Mouse (Mus musculus): ENCODE results near the gene Vmn1r43.
"Not testable (repeated sequence)": the region's sequence is repeated elsewhere in the genome, so short reads cannot be mapped to it uniquely, and the experiment has no call there.

Vmn1r43 gene

GRCm38 (mm10) chr6:89876313-89876712, at the start of gene Vmn1r43, which contains the start of gene Vmn1r42:
TSS of gene Vmn1r43 (minus strand) at chr6:89876413.
TSS of gene Vmn1r42 (minus strand) at chr6:89876413.
- not testable (repeated sequence) for DNase-seq

- no peak for DNase-seq
Observed at GRCm38 (mm10) chr6:89883812-89884211, 7.6 kb upstream of the Vmn1r43 start.

- DNase-seq, result no peak
Observed at GRCm38 (mm10) chr6:89883360-89883759, 7.1 kb upstream of the Vmn1r43 start, which contains the start of gene Vmn1r44. TSS of gene Vmn1r44 (plus strand) at chr6:89883660.

GRCm38 (mm10) chr6:89880867-89881266, 4.7 kb upstream of the Vmn1r43 start:
- DNase-seq, result no peak

GRCm38 (mm10) chr6:89876963-89877362, 750 bp upstream of the Vmn1r43 start:
- no peak for DNase-seq

GRCm38 (mm10) chr6:89867976-89868375, 8.2 kb downstream of the Vmn1r43 start:
- DNase-seq, result no peak

- DNase-seq, result no peak
Observed at GRCm38 (mm10) chr6:89867276-89867675, 8.9 kb downstream of the Vmn1r43 start.

GRCm38 (mm10) chr6:89863792-89864191, 12.4 kb downstream of the Vmn1r43 start:
- DNase-seq, result no peak

- no peak for DNase-seq
Observed at GRCm38 (mm10) chr6:89859839-89860238, 16.4 kb downstream of the Vmn1r43 start.

- DNase-seq, result no peak
Observed at GRCm38 (mm10) chr6:89857552-89857951, 18.7 kb downstream of the Vmn1r43 start.

All from heart, adult 11 months (tissue).